Mouse (Mus musculus): Measurements from ENCODE around the gene Ptprd. TPM values are rescaled to one million over a fixed set of nuclear protein-coding genes. Genes with fewer than 3 reads are reported as not detected.

Ptprd gene
- polyA plus RNA-seq, 1 experiment from 2014 or later: 5.6 TPM

DNA sequence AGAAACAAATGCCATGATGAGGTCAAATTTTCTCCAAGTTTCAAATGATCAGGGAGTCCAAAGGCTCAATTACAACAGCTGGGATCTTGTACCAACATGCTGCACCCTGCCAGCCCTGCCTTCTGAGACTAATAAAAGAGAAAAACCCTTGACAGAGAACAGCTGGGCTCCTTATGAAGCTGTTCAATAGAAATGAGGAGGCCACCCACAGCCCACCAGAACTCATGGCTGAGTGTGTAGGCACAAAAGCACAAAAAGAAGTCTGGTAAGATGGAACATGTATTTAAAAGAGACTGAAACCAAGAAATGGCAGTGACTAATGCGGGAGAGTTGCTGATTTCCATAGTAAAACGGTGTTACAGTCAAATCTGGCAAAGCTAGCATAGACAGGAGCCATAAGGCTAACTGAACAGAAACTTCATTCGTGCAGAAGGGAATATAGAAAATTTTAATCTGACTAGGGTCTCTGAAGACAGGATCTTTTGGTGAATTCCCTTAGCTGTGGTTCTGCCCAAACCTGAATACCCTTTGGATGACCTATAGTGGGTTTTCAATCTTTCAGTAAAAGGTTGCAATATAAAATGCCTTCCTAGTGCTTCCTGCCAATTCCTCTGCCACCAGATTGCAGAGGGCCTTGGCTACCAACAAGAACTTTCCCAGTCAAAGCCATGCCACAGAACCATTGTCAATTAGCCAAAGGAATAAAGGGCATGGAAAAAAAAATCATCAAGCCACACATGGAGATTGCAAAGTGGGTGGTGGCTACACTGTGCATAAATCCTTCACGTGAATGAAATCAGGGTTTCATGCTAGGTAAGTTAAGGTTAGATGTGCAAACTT lies 1841.5 kb downstream of the Ptprd start:
- no peak overlapping the region for H3K27ac ChIP-seq (replicated peaks)
- H3K4me2 ChIP-seq (replicated peaks; ENCODE audit: low read depth): peak overlapping the region; percentile 35
- TF ChIP-seq CTCF (IDR thresholded peaks at IDR 0.05; ENCODE audit: low read depth) (no peak), EP300 (optimal IDR thresholded peaks at IDR 0.05) (no peak)
- no peak; the same call in 1 of the 2 replicates for ATAC-seq (ENCODE audit: low FRiP score, low TSS enrichment)
- H3K36me3 ChIP-seq (ENCODE audit: control insufficient read depth, insufficient read depth, low read length): no peaks in the 10 kb centered on the region
- 31% methylated on average over 4 of the region's 4 CpGs for WGBS
- H3K4me3 ChIP-seq (ENCODE audit: low read depth, low read length): no peak overlapping the region
- no peak overlapping the region for H3K9ac ChIP-seq (ENCODE audit: low read length)
- H3K27me3 ChIP-seq (ENCODE audit: control insufficient read depth, insufficient read depth, low read length): no peaks in the 10 kb centered on the region
- H3K9me3 ChIP-seq (ENCODE audit: control insufficient read depth, low read length): no peaks in the 10 kb centered on the region
- H3K4me1 ChIP-seq (replicated peaks; ENCODE audit: control insufficient read depth, insufficient read depth): no peaks in the 10 kb centered on the region
- DNase-seq (ENCODE audit: low spot score): peak; percentile 17

GRCm38 (mm10) chr4:76369101-76369500 lies 1842.7 kb downstream of the Ptprd start:
- Histone ChIP-seq H3K9ac (ENCODE audit: low read length) (no peak overlapping the region), H3K4me2 (replicated peaks; ENCODE audit: low read depth) (no peak overlapping the region), H3K36me3 (ENCODE audit: control insufficient read depth, insufficient read depth, low read length) (no peaks in the 10 kb centered on the region), H3K4me1 (replicated peaks; ENCODE audit: control insufficient read depth, insufficient read depth) (no peaks in the 10 kb centered on the region), H3K4me3 (ENCODE audit: low read depth, low read length) (no peak overlapping the region), H3K27ac (replicated peaks) (no peak overlapping the region), H3K27me3 (ENCODE audit: control insufficient read depth, insufficient read depth, low read length) (no peaks in the 10 kb centered on the region), H3K9me3 (ENCODE audit: control insufficient read depth, low read length) (no peaks in the 10 kb centered on the region)
- DNase-seq (ENCODE audit: low spot score): no peak
- ATAC-seq (ENCODE audit: low FRiP score, low TSS enrichment): no peak
- WGBS: 37% methylated on average over 3 of the region's 3 CpGs
- TF ChIP-seq CTCF (IDR thresholded peaks at IDR 0.05; ENCODE audit: low read depth) (no peak), EP300 (optimal IDR thresholded peaks at IDR 0.05) (no peak)

DNA sequence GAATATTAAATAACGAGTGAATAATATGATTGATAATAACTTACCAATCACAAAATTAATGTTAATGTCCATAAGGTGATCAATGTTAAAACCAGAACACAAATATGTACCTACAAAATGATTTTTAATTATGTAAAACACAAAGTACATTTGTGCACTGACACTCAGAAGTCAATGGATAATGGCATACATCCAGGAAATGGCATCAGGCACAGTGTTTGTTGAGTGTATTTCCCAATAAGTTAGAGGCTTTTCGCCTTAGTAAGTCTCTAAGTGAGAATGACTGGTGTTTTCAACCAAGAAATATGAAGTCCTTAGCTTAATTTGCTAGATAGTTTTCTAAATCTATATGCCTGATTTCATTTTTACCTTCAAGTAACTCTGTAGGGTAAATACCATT lies 1843.5 kb downstream of the Ptprd start:
- ATAC-seq (ENCODE audit: low FRiP score, low TSS enrichment) (no peak), DNase-seq (ENCODE audit: low spot score) (no peak)
- 98% methylated on average over 2 of the region's 2 CpGs for WGBS
- Histone ChIP-seq H3K4me3 (ENCODE audit: low read depth, low read length) (no peak overlapping the region), H3K4me1 (replicated peaks; ENCODE audit: control insufficient read depth, insufficient read depth) (no peaks in the 10 kb centered on the region), H3K36me3 (ENCODE audit: control insufficient read depth, insufficient read depth, low read length) (no peaks in the 10 kb centered on the region), H3K27me3 (ENCODE audit: control insufficient read depth, insufficient read depth, low read length) (no peaks in the 10 kb centered on the region), H3K4me2 (replicated peaks; ENCODE audit: low read depth) (no peak overlapping the region), H3K27ac (replicated peaks) (no peak overlapping the region), H3K9me3 (ENCODE audit: control insufficient read depth, low read length) (no peaks in the 10 kb centered on the region), H3K9ac (ENCODE audit: low read length) (no peak overlapping the region)
- TF ChIP-seq EP300 (optimal IDR thresholded peaks at IDR 0.05): no peak
- no peak for TF ChIP-seq CTCF (IDR thresholded peaks at IDR 0.05; ENCODE audit: low read depth)

DNA sequence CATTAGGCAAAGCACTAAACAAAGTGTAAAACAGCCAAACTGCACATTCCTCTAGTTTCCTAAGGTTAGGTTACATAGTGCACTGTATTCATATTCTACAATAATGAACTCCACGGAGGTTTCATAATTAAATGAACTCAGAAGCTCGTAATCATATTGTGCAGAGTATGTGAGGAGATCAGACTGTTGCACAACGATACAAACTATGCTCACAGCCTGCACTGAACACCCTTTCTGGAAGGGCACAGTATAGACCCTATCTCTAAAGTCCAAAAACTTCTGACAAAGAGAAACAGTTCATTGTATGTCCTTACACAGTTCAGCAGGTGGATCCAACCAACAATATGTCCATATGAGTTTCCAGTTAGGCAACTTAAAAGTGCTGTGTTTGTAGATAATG lies 1844.5 kb downstream of the Ptprd start:
- H3K4me1 ChIP-seq (replicated peaks; ENCODE audit: control insufficient read depth, insufficient read depth): no peaks in the 10 kb centered on the region
- no peak for TF ChIP-seq CTCF (IDR thresholded peaks at IDR 0.05; ENCODE audit: low read depth)
- TF ChIP-seq EP300 (optimal IDR thresholded peaks at IDR 0.05): no peak
- no peaks in the 10 kb centered on the region for H3K27me3 ChIP-seq (ENCODE audit: control insufficient read depth, insufficient read depth, low read length)
- no peak for ATAC-seq (ENCODE audit: low FRiP score, low TSS enrichment)
- no peak for DNase-seq (ENCODE audit: low spot score)
- H3K9ac ChIP-seq (ENCODE audit: low read length): no peak overlapping the region
- no peaks in the 10 kb centered on the region for H3K9me3 ChIP-seq (ENCODE audit: control insufficient read depth, low read length)
- H3K4me2 ChIP-seq (replicated peaks; ENCODE audit: low read depth): no peak overlapping the region
- no peak overlapping the region for H3K27ac ChIP-seq (replicated peaks)
- WGBS: 78% methylated on average over 3 of the region's 3 CpGs
- no peak overlapping the region for H3K4me3 ChIP-seq (ENCODE audit: low read depth, low read length)
- no peaks in the 10 kb centered on the region for H3K36me3 ChIP-seq (ENCODE audit: control insufficient read depth, insufficient read depth, low read length)

DNA sequence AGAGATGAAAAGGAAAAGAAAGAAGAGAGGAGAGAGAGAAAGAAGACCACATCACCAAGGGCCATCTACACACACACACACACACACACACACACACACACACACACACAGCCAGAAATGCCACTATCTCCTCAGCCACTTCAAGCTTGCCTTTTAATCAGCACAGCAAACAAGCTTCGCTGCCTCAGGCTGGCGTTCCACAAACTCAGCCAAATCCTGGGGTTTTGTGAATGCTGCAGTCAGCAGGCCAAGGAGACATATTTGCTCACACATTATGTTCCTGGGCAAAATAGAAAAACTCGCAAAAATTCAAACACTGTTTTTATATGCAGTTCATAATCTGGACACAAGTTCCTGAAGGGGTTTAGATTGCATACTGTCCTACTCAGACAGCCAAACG lies 1845.9 kb downstream of the Ptprd start:
- Histone ChIP-seq H3K27me3 (ENCODE audit: control insufficient read depth, insufficient read depth, low read length) (no peaks in the 10 kb centered on the region), H3K9ac (ENCODE audit: low read length) (no peak overlapping the region), H3K4me1 (replicated peaks; ENCODE audit: control insufficient read depth, insufficient read depth) (no peaks in the 10 kb centered on the region), H3K4me2 (replicated peaks; ENCODE audit: low read depth) (no peak overlapping the region), H3K9me3 (ENCODE audit: control insufficient read depth, low read length) (no peaks in the 10 kb centered on the region), H3K36me3 (ENCODE audit: control insufficient read depth, insufficient read depth, low read length) (no peaks in the 10 kb centered on the region), H3K27ac (replicated peaks) (no peak overlapping the region), H3K4me3 (ENCODE audit: low read depth, low read length) (no peak overlapping the region)
- ATAC-seq (ENCODE audit: low FRiP score, low TSS enrichment) (no peak), DNase-seq (ENCODE audit: low spot score) (peak; percentile 24)
- whole genome bisulfite sequencing: 25% methylated on average over 4 of the region's 4 CpGs
- TF ChIP-seq EP300 (optimal IDR thresholded peaks at IDR 0.05): no peak
- no peak for TF ChIP-seq CTCF (IDR thresholded peaks at IDR 0.05; ENCODE audit: low read depth)

DNA sequence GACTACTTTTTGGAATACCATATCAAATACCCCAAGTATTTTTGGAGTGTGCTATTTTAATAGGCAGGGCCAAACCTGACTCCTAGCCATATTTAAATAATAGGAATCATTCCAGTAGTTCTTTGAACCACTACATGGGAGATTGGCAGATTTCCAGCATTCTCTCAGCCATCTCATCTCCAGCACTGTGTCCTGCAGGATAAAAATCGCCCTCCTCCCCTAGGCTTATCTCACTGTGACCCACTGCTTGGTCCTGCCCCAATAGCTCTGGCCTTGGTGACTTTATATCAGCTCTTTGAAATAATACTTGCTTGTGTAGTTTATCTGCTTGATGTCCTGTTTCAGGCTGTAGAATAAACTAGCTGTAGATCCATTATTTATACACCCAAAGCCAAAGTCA lies 1850.2 kb downstream of the Ptprd start:
- 44% methylated on average over 1 of the region's 1 CpGs for WGBS
- H3K4me1 ChIP-seq (replicated peaks; ENCODE audit: control insufficient read depth, insufficient read depth): no peaks in the 10 kb centered on the region
- H3K9me3 ChIP-seq (ENCODE audit: control insufficient read depth, low read length): no peaks in the 10 kb centered on the region
- no peaks in the 10 kb centered on the region for H3K27me3 ChIP-seq (ENCODE audit: control insufficient read depth, insufficient read depth, low read length)
- H3K4me3 ChIP-seq (ENCODE audit: low read depth, low read length): no peak overlapping the region
- ATAC-seq (ENCODE audit: low FRiP score, low TSS enrichment) (no peak), DNase-seq (ENCODE audit: low spot score) (no peak)
- no peak overlapping the region for H3K9ac ChIP-seq (ENCODE audit: low read length)
- no peak overlapping the region for H3K4me2 ChIP-seq (replicated peaks; ENCODE audit: low read depth)
- TF ChIP-seq EP300 (optimal IDR thresholded peaks at IDR 0.05) (no peak), CTCF (IDR thresholded peaks at IDR 0.05; ENCODE audit: low read depth) (no peak)
- H3K27ac ChIP-seq (replicated peaks): no peak overlapping the region
- H3K36me3 ChIP-seq (ENCODE audit: control insufficient read depth, insufficient read depth, low read length): no peaks in the 10 kb centered on the region

All from stomach, postnatal 0 days (tissue).